Mouse (Mus musculus) limb, embryonic 13.5 days (tissue): ENCODE measurements around the gene Arcn1. TPM values are rescaled to one million over a fixed set of nuclear protein-coding genes. Genes with fewer than 3 reads are reported as not detected.

Experiments
- ATAC-seq: fragments of 200-750 bp; cut with Nextera tagmentation; 2 replicates; pipeline ENCODE4 v1.8.0; 2017; ENCODE audit warnings: low read depth, moderate number of reproducible peaks, moderate TSS enrichment; ENCODE audit not compliant: low FRiP score
- H3K27ac ChIP-seq: fragments of 300-500 bp; sonication (generic); 2 replicates; pipeline ENCODE4 v1.5.1; 2015; ENCODE audit warnings: inconsistent platforms, mild to moderate bottlenecking, moderate library complexity
- H3K27me3 ChIP-seq: fragments of 300-500 bp; sonication (generic); 2 replicates; pipeline ENCODE4 v1.6.1; 2015; ENCODE audit warnings: mild to moderate bottlenecking, inconsistent platforms
- H3K36me3 ChIP-seq: fragments of 300-500 bp; sonication (generic); 2 replicates; pipeline ENCODE4 v1.6.1; 2015; ENCODE audit warnings: inconsistent platforms, mild to moderate bottlenecking, moderate library complexity
- H3K4me1 ChIP-seq: fragments of 300-500 bp; sonication (generic); 2 replicates; pipeline ENCODE4 v1.6.1; 2015; ENCODE audit warnings: inconsistent platforms
- H3K4me2 ChIP-seq: fragments of 300-500 bp; sonication (generic); replicated peaks from 2 replicates; pipeline ENCODE4 v1.6.1; 2015; ENCODE audit warnings: inconsistent platforms, mild to moderate bottlenecking, moderate library complexity
- H3K4me3 ChIP-seq: fragments of 300-500 bp; sonication (generic); 2 replicates; pipeline ENCODE4 v1.5.1; 2015; ENCODE audit warnings: moderate library complexity, mild to moderate bottlenecking, inconsistent platforms
- H3K9ac ChIP-seq: fragments of 300-500 bp; sonication (generic); 2 replicates; pipeline ENCODE4 v1.6.1; 2015; ENCODE audit warnings: mild to moderate bottlenecking, inconsistent platforms
- H3K9me3 ChIP-seq: fragments of 300-500 bp; sonication (generic); 2 replicates; pipeline ENCODE4 v1.6.1; 2016; ENCODE audit warnings: inconsistent platforms
- WGBS: fragments of 180-500 bp; shearing (Covaris S2); methylation state at CpG from one replicate; pipeline ENCODE4 v1.1.7; 2015; 5-methylcytosine and 5-hydroxymethylcytosine counted together
- polyA plus RNA-seq: library from polyadenylated mRNA; unstranded; fragments of >200 nt; fragmentation: Nextera tagmentation; extraction: Ambion mirVana; gene quantifications from 2 replicates; pipeline ENCODE4 v1.2.1, GENCODE M21; 2015

Arcn1 gene
- polyA plus RNA-seq, 1 experiment from 2014 or later: 225 TPM

DNA sequence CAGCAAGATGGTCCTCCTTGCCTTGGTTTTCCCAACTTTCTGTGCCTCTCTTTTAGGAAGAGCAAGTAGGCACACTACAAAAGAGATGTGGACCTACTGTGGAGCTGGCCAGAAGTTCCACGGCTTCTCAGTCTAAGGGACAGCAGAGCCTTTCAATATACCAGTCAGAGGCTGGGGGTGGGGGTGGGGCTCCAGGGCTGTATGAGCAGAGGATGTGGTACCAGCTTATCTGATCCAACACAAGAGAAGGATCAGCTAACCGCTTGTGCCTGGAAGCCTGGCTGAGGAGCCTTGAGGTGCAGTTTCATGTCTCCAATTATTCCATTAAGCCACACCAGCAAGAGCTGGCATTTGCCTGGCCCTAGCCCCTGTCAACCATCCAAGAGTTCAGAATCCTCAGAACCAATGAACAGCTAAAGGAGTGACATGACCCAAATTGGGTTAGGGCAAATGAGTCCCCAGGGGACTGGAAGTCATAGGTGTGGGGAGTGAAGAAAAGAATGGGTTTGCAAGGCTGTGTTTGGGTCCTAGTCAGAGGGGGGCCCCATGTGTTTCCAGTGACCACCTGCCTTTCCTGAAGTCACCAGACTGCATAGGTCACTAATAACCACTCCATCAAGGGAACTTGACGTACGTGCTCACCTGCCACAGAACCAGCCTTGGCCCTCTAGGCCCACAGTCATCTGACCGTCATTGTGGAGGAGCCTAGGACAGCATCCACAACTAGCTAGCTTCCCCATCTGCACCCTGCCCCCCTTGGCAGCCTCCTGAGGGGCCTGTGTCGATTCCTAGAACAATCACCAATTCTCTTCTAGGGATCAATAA lies 50.4 kb downstream of the Arcn1 start:
- Histone ChIP-seq H3K4me3 (no peak overlapping the region), H3K36me3 (peaks cover 60% of the 10 kb centered on the region), H3K27me3 (no peaks in the 10 kb centered on the region), H3K4me2 (no peak overlapping the region), H3K9ac (no peak overlapping the region), H3K27ac (no peak overlapping the region), H3K4me1 (peaks cover 26% of the 10 kb centered on the region), H3K9me3 (no peaks in the 10 kb centered on the region)
- 81% methylated on average over 6 of the region's 6 CpGs for WGBS
- no peak for ATAC-seq

- no peak for ATAC-seq
- 94% methylated on average over 29 of the region's 29 CpGs for WGBS
- no peaks in the 10 kb centered on the region for H3K9me3 ChIP-seq
- H3K27ac ChIP-seq: no peak overlapping the region
- no peaks in the 10 kb centered on the region for H3K27me3 ChIP-seq
- H3K4me3 ChIP-seq: no peak overlapping the region
- H3K36me3 ChIP-seq: peaks cover 74% of the 10 kb centered on the region
- no peak overlapping the region for H3K4me2 ChIP-seq
- no peak overlapping the region for H3K9ac ChIP-seq
- H3K4me1 ChIP-seq: peaks cover 22% of the 10 kb centered on the region
Measured at GRCm38 (mm10) chr9:44715705-44716362, 51.8 kb downstream of the Arcn1 start.

DNA sequence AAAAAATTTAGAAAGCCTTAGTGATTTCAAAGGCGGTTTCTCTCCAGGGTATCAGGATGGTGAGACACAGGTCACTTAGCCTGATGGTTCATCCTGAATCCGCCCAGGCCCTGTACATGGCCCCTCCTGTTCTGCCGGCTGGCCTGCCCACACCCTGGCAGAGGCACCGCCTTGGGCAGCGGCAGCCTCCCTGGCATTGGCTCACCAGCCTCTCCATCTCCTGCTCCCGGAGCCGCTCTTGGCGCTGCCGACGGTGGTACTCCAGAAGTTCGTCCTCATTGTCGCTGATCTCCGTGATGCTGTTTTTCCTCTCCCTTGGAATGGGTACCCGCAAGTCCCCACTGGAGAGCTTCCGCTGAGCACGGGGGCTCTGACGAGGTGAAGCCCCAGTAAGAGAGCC lies 52.5 kb downstream of the Arcn1 start:
- Histone ChIP-seq H3K36me3 (peaks cover 81% of the 10 kb centered on the region), H3K27me3 (no peaks in the 10 kb centered on the region), H3K4me3 (no peak overlapping the region), H3K27ac (no peak overlapping the region), H3K9ac (no peak overlapping the region), H3K9me3 (no peaks in the 10 kb centered on the region), H3K4me2 (no peak overlapping the region), H3K4me1 (peaks cover 14% of the 10 kb centered on the region)
- no peak for ATAC-seq
- WGBS: 87% methylated on average over 17 of the region's 17 CpGs

DNA sequence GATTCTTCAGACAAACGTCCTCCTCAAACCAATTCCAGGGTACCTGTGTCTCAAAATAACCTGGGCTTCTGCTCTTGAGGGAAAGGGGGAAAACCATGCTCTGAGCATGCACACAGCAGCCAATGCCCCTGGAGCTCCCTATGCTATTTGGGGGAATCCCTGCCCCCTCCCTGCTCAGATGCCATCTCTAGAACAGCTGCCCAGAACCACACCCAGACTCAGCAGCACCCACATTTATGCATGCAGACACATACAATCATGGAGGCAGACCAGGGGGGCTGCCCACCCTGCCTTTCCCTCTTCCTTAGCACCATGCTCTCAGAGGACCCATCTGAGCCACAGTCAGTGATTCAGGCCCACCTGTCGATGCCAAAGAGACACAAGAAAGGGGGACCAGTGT lies 54.1 kb downstream of the Arcn1 start:
- ATAC-seq: no peak
- peaks cover 88% of the 10 kb centered on the region for H3K36me3 ChIP-seq
- 44% methylated on average over 2 of the region's 2 CpGs for WGBS

DNA sequence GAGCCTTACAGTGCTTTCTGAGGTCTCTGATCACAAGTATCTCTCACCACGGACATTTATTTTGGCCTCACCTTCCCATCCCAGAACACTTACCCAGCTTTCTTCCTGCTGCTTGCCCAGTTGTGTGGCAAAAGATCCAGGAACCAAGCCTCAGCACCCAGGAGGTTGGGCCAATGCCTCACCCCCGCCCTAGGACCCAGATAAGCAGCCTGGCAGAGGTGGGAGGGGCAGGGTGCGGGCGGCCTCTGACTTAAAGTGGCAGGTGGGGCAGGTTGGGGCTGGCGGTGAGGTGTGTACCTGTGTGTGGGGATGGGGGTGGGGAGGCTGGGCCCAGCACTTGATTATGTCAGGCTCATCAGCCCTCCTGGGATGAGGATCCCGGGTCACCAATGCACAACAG lies 54.6 kb downstream of the Arcn1 start:
- H3K4me3 ChIP-seq: no peak overlapping the region
- H3K9me3 ChIP-seq: no peaks in the 10 kb centered on the region
- no peaks in the 10 kb centered on the region for H3K27me3 ChIP-seq
- 82% methylated on average over 6 of the region's 6 CpGs for WGBS
- H3K36me3 ChIP-seq: peaks cover 84% of the 10 kb centered on the region
- peaks cover 18% of the 10 kb centered on the region for H3K4me1 ChIP-seq
- no peak overlapping the region for H3K4me2 ChIP-seq
- ATAC-seq: no peak
- H3K9ac ChIP-seq: no peak overlapping the region
- no peak overlapping the region for H3K27ac ChIP-seq

More for the DNA sequence above, 54.1 kb downstream of the Arcn1 start:
- H3K27ac ChIP-seq: no peak overlapping the region
- no peak overlapping the region for H3K4me2 ChIP-seq
- no peak overlapping the region for H3K4me3 ChIP-seq
- no peak overlapping the region for H3K9ac ChIP-seq
- no peaks in the 10 kb centered on the region for H3K27me3 ChIP-seq
- H3K4me1 ChIP-seq: peaks cover 13% of the 10 kb centered on the region
- no peaks in the 10 kb centered on the region for H3K9me3 ChIP-seq

GRCm38 (mm10) chr9:44711602-44712001 lies 56.0 kb downstream of the Arcn1 start:
- H3K9ac ChIP-seq: no peak overlapping the region
- 66% methylated on average over 17 of the region's 17 CpGs for WGBS
- peaks cover 28% of the 10 kb centered on the region for H3K4me1 ChIP-seq

DNA sequence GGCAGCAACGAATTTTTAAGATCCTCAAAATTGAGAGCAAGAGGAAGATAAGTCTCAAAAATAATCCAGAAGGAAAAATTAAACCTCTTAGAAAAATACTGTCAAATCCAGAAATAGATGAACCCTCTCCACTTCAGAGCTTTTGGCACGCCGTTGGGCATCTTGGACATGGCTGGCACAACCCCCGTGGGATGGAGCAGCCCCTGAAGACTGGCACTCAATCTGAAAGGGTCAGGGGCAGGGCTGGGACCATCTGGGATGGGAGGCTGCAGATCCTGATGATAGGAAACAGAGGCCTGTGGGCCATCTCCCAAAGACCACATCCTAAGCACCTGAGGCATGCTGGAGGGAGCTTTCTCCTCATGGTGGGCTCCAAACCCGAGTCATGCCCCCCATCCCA lies 57.4 kb downstream of the Arcn1 start:
- H3K27me3 ChIP-seq: no peaks in the 10 kb centered on the region
- H3K36me3 ChIP-seq: peaks cover 81% of the 10 kb centered on the region
- H3K9ac ChIP-seq: peak overlapping the region; percentile 43; the same call in 1 of the 2 replicates
- peaks cover 28% of the 10 kb centered on the region for H3K4me1 ChIP-seq
- no peak for ATAC-seq
- H3K9me3 ChIP-seq: no peaks in the 10 kb centered on the region
- H3K27ac ChIP-seq: no peak overlapping the region
- H3K4me2 ChIP-seq: no peak overlapping the region
- WGBS: 78% methylated on average over 5 of the region's 5 CpGs
- H3K4me3 ChIP-seq: no peak overlapping the region

More at GRCm38 (mm10) chr9:44711602-44712001, 56.0 kb downstream of the Arcn1 start:
- Histone ChIP-seq H3K9me3 (no peaks in the 10 kb centered on the region), H3K4me2 (no peak overlapping the region), H3K4me3 (no peak overlapping the region), H3K36me3 (peaks cover 81% of the 10 kb centered on the region), H3K27me3 (no peaks in the 10 kb centered on the region), H3K27ac (no peak overlapping the region)
- no peak for ATAC-seq

DNA sequence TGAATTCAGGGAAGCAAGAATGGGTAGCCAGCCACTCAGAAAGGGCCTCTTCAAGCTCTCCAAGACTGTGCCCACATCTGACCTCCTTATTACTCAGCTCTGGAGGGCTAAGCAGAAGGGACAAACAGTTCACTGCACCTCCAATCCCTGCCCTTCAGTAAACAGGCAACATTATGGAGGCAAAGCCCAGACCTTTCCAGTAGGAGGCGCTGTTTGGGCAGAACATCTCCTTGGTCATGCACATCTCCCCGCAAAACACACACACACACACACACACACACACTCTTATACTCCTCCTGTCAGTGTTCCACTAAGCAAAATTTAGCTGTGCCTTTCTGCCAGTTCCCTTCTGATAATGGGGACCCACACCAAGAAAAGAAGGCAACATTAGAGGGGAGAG lies 58.0 kb downstream of the Arcn1 start:
- H3K4me3 ChIP-seq: no peak overlapping the region
- no peaks in the 10 kb centered on the region for H3K9me3 ChIP-seq
- H3K27ac ChIP-seq: no peak overlapping the region; the same call in 1 of the 2 replicates
- 0 out of 2 replicates have a peak overlapping the region, but pooled peaks have one; percentile 83 for H3K4me2 ChIP-seq
- no peak for ATAC-seq
- 54% methylated on average over 2 of the region's 2 CpGs for WGBS
- no peak overlapping the region for H3K9ac ChIP-seq
- H3K36me3 ChIP-seq: peaks cover 81% of the 10 kb centered on the region
- no peaks in the 10 kb centered on the region for H3K27me3 ChIP-seq
- H3K4me1 ChIP-seq: peaks cover 28% of the 10 kb centered on the region

- Histone ChIP-seq H3K4me2 (peak overlapping the region; percentile 83), H3K27ac (peak overlapping the region; percentile 75; the same call in 1 of the 2 replicates), H3K4me1 (peaks cover 28% of the 10 kb centered on the region), H3K36me3 (peaks cover 82% of the 10 kb centered on the region), H3K9me3 (no peaks in the 10 kb centered on the region), H3K27me3 (no peaks in the 10 kb centered on the region), H3K9ac (peak overlapping the region; percentile 67), H3K4me3 (peak overlapping the region; percentile 48)
- ATAC-seq: peak; percentile 10; the same call in 1 of the 2 replicates
- WGBS: 17% methylated on average over 6 of the region's 6 CpGs
Measured at GRCm38 (mm10) chr9:44708925-44709324, 58.7 kb downstream of the Arcn1 start.

- H3K4me2 ChIP-seq: peak overlapping the region; percentile 83
- ATAC-seq: peak; percentile 88
- no peaks in the 10 kb centered on the region for H3K27me3 ChIP-seq
- no peaks in the 10 kb centered on the region for H3K9me3 ChIP-seq
- WGBS: 3% methylated on average over 22 of the region's 24 CpGs
- peak overlapping the region; percentile 75 for H3K27ac ChIP-seq
- peaks cover 28% of the 10 kb centered on the region for H3K4me1 ChIP-seq
- H3K36me3 ChIP-seq: peaks cover 83% of the 10 kb centered on the region
- H3K4me3 ChIP-seq: peak overlapping the region; percentile 48
- H3K9ac ChIP-seq: peak overlapping the region; percentile 67
Measured at GRCm38 (mm10) chr9:44708429-44708765, 59.2 kb downstream of the Arcn1 start.

- Histone ChIP-seq H3K27ac (peak overlapping the region; percentile 75), H3K36me3 (peaks cover 83% of the 10 kb centered on the region)
Measured at GRCm38 (mm10) chr9:44707749-44708428, 59.8 kb downstream of the Arcn1 start.

DNA sequence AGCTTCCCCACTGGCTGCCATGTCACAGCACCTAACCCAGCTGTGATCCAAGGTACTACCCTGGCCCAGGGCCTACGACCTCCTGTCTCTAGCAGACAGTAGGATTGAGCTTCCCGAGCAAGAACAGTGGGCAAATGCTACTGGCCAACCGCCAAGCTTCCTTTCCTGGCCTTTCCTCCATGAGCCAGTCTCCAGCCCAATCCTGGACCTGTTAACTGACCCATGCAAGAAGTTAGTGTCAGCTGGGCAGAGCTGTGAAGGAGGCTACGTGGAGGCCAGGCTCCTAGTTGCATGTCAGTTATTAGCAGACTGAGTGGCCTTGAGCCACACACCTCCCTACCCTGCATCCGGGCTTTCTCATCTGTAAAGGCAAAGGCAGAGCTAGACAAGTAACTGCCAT lies 67.9 kb downstream of the Arcn1 start:
- Histone ChIP-seq H3K27me3 (no peaks in the 10 kb centered on the region), H3K4me2 (no peak overlapping the region), H3K9ac (no peak overlapping the region), H3K36me3 (peaks cover 100% of the 10 kb centered on the region), H3K4me1 (no peaks in the 10 kb centered on the region), H3K9me3 (no peaks in the 10 kb centered on the region), H3K27ac (no peak overlapping the region), H3K4me3 (no peak overlapping the region)
- WGBS: 86% methylated on average over 5 of the region's 5 CpGs
- no peak for ATAC-seq

More at GRCm38 (mm10) chr9:44707749-44708428, 59.8 kb downstream of the Arcn1 start:
- H3K9ac ChIP-seq: peak overlapping the region; percentile 67
- peak overlapping the region; percentile 83 for H3K4me2 ChIP-seq
- H3K4me3 ChIP-seq: peak overlapping the region; percentile 48
- peak; percentile 28; the same call in 1 of the 2 replicates for ATAC-seq
- H3K4me1 ChIP-seq: peaks cover 28% of the 10 kb centered on the region
- no peaks in the 10 kb centered on the region for H3K27me3 ChIP-seq
- no peaks in the 10 kb centered on the region for H3K9me3 ChIP-seq
- WGBS: 17% methylated on average over 28 of the region's 28 CpGs
